Mouse (Mus musculus) cortical plate, adult 2 months (tissue): ENCODE results near the gene Pttg1ip.

ENCODE experiments used
- CTCF ChIP-seq: fragments of 200-500 bp; IDR thresholded peaks from 2 replicates; pipeline ENCODE4 v1.5.1; 2011; ENCODE audit warnings: mild to moderate bottlenecking, control low read depth, low read length; ENCODE audit not compliant: insufficient read depth; ENCODE audit errors: extremely low read depth
- POLR2A ChIP-seq: fragments of 200-500 bp; IDR thresholded peaks from 2 replicates; pipeline ENCODE4 v1.6.1; 2011; ENCODE audit warnings: mild to moderate bottlenecking, low read length, control low read depth; ENCODE audit not compliant: insufficient read depth; ENCODE audit errors: extremely low read depth

DNA sequence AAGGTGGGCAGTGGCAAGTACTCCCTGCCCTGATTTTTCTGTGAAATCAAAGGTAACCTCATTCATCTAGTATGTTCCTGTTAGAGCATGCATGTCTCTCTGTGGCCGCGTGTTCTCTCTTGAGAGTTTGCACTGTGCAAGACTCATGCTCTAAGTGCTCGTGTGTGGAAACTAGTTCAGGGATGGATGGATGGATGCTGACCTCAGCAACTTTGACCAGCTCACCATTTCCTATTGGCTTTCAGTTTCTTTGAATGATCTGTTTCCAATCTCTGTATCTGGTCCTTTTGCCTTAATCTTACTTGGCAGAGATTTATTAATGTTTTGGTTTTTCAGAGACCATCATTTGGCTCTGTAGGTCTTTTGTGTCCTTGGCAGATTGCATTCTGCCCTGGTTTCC, 47.6 kb downstream of the Pttg1ip start:
- no peak for TF ChIP-seq CTCF
- no peak for TF ChIP-seq POLR2A
